Mouse (Mus musculus) MEL (cell line): ENCODE measurements around the gene Gli3. TPM values are rescaled to one million over a fixed set of nuclear protein-coding genes. Genes with fewer than 3 reads are reported as not detected.

Experiments
- DNase-seq: peaks from one replicate; pipeline ENCODE4 v3.0.0; 2011; ENCODE audit warnings: low read depth, low spot score
- H3K27ac ChIP-seq: 2 replicates; pipeline ENCODE4 v1.5.1; 2012; ENCODE audit warnings: low read depth, mild to moderate bottlenecking, control low read depth, low read length, moderate library complexity; ENCODE audit not compliant: control insufficient read depth
- H3K27me3 ChIP-seq, 2 experiments: fragments of 150-350 bp in 1 of 2; sonication (generic) in 1 of 2; 2 replicates each; pipeline ENCODE4 v1.6.1; 2012; ENCODE audit warnings: low read length in 2 of 2, mild to moderate bottlenecking in 2 of 2, improper control_type of control experiment in 1 of 2, moderate library complexity in 1 of 2; ENCODE audit not compliant: insufficient read depth in 2 of 2, control insufficient read depth in 1 of 2
- H3K36me3 ChIP-seq, 2 experiments: 2 replicates each; pipeline ENCODE4 v1.6.1; 2012 to 2014; ENCODE audit warnings: low read length in 2 of 2, improper control_type of control experiment in 1 of 2, inconsistent platforms in 1 of 2, mild to moderate bottlenecking in 1 of 2; ENCODE audit not compliant: insufficient read depth in 2 of 2, control insufficient read depth in 1 of 2
- H3K4me1 ChIP-seq, 2 experiments: fragments of 150-350 bp in 1 of 2; sonication (generic) in 1 of 2; 2 replicates each; pipeline ENCODE4 v1.6.1; 2012; ENCODE audit warnings: low read length in 2 of 2, improper control_type of control experiment in 1 of 2, mild to moderate bottlenecking in 1 of 2; ENCODE audit not compliant: insufficient read depth in 2 of 2, control insufficient read depth in 1 of 2
- H3K4me3 ChIP-seq, 2 experiments: fragments of 150-350 bp in 1 of 2; sonication (generic) in 1 of 2; 2 replicates each; pipeline ENCODE4 v1.5.1; 2012; ENCODE audit warnings: low read depth in 2 of 2, low read length in 2 of 2, mild to moderate bottlenecking in 2 of 2, moderate library complexity in 2 of 2, control low read depth in 1 of 2, improper control_type of control experiment in 1 of 2; ENCODE audit not compliant: control insufficient read depth in 1 of 2, insufficient read depth in 1 of 2
- H3K79me2 ChIP-seq: 2 replicates; pipeline ENCODE4 v1.6.1; 2012; ENCODE audit warnings: mild to moderate bottlenecking, low read length, moderate library complexity; ENCODE audit not compliant: control insufficient read depth, poor library complexity, insufficient read depth
- H3K9ac ChIP-seq: 2 replicates; pipeline ENCODE4 v1.6.1; 2012; ENCODE audit warnings: low read depth, mild to moderate bottlenecking, control low read depth, low read length, moderate library complexity; ENCODE audit not compliant: control insufficient read depth, poor library complexity, severe bottlenecking
- H3K9me3 ChIP-seq: fragments of 150-350 bp; sonication (generic); replicated peaks from 2 replicates; pipeline ENCODE4 v1.6.1; 2012; ENCODE audit warnings: mild to moderate bottlenecking, low read length, improper control_type of control experiment, moderate library complexity; ENCODE audit not compliant: insufficient read depth
- CHD2 ChIP-seq: IDR thresholded peaks from 2 replicates; pipeline ENCODE4 v1.6.1; 2011; ENCODE audit warnings: low read length, improper control_type of control experiment
- CTCF ChIP-seq, 3 experiments: IDR thresholded peaks in 2 of 3; conservative IDR thresholded peaks in 1 of 3; 2 replicates each; pipeline ENCODE4 v1.5.1; 2011 to 2012; ENCODE audit warnings: low read length in 3 of 3, low read depth in 2 of 3, mild to moderate bottlenecking in 2 of 3, improper control_type of control experiment in 1 of 3, inconsistent platforms in 1 of 3, mixed read lengths in 1 of 3, moderate library complexity in 1 of 3; ENCODE audit not compliant: control insufficient read depth in 1 of 3, insufficient read depth in 1 of 3, poor library complexity in 1 of 3, severe bottlenecking in 1 of 3
- E2F4 ChIP-seq: IDR thresholded peaks from 2 replicates; pipeline ENCODE4 v1.6.1; 2011; ENCODE audit warnings: low read depth, low read length, improper control_type of control experiment, borderline replicate concordance
- ETS1 ChIP-seq: IDR thresholded peaks from 2 replicates; pipeline ENCODE4 v1.6.1; 2012; ENCODE audit warnings: low read depth, mild to moderate bottlenecking, inconsistent platforms, low read length, improper control_type of control experiment, moderate library complexity
- GABPA ChIP-seq: IDR thresholded peaks from 2 replicates; pipeline ENCODE4 v1.6.1; 2012; ENCODE audit warnings: low read depth, mild to moderate bottlenecking, inconsistent platforms, low read length, improper control_type of control experiment, moderate library complexity
- GATA1 ChIP-seq: IDR thresholded peaks from 2 replicates; pipeline ENCODE4 v1.6.1; 2011; ENCODE audit warnings: low read depth, low read length, improper control_type of control experiment
- JUND ChIP-seq: IDR thresholded peaks from 2 replicates; pipeline ENCODE4 v1.6.1; 2011; ENCODE audit warnings: low read depth, mild to moderate bottlenecking, improper control_type of control experiment, low read length
- MAFK ChIP-seq: IDR thresholded peaks from 2 replicates; pipeline ENCODE4 v1.6.1; 2011; ENCODE audit warnings: low read depth, mild to moderate bottlenecking, low read length, improper control_type of control experiment, borderline replicate concordance
- MAZ ChIP-seq: IDR thresholded peaks from 2 replicates; pipeline ENCODE4 v1.6.1; 2012; ENCODE audit warnings: low read depth, mild to moderate bottlenecking, inconsistent platforms, low read length, improper control_type of control experiment
- MEF2A ChIP-seq: IDR thresholded peaks from 2 replicates; pipeline ENCODE4 v1.6.1; 2014; ENCODE audit warnings: low read depth, mild to moderate bottlenecking, inconsistent platforms, low read length, improper control_type of control experiment; ENCODE audit not compliant: poor library complexity, insufficient replicate concordance, severe bottlenecking; ENCODE audit errors: extremely low read depth
- NELFE ChIP-seq: IDR thresholded peaks from 2 replicates; pipeline ENCODE4 v1.6.1; 2011; ENCODE audit warnings: low read depth, low read length, improper control_type of control experiment
- NRF1 ChIP-seq: IDR thresholded peaks from 2 replicates; pipeline ENCODE4 v1.6.1; 2014; ENCODE audit warnings: low read depth, mild to moderate bottlenecking, inconsistent platforms, low read length, improper control_type of control experiment, moderate library complexity; ENCODE audit not compliant: poor library complexity, insufficient read depth, severe bottlenecking
- POLR2AphosphoS2 ChIP-seq: IDR thresholded peaks from 2 replicates; pipeline ENCODE4 v1.6.1; 2011; ENCODE audit warnings: low read length, improper control_type of control experiment
- RCOR1 ChIP-seq: IDR thresholded peaks from 2 replicates; pipeline ENCODE4 v1.6.1; 2012; ENCODE audit warnings: low read depth, mild to moderate bottlenecking, inconsistent platforms, low read length, improper control_type of control experiment
- TBP ChIP-seq: IDR thresholded peaks from 2 replicates; pipeline ENCODE4 v1.8.0; 2011; ENCODE audit warnings: low read depth, low read length, improper control_type of control experiment
- UBTF ChIP-seq: IDR thresholded peaks from 2 replicates; pipeline ENCODE4 v1.6.1; 2012; ENCODE audit warnings: low read depth, mild to moderate bottlenecking, inconsistent platforms, low read length, improper control_type of control experiment, moderate library complexity, borderline replicate concordance; ENCODE audit not compliant: insufficient read depth
- USF1 ChIP-seq: IDR thresholded peaks from 2 replicates; pipeline ENCODE4 v1.6.1; 2014; ENCODE audit warnings: low read depth, mild to moderate bottlenecking, inconsistent platforms, low read length, improper control_type of control experiment, moderate library complexity
- ZC3H11A ChIP-seq: IDR thresholded peaks from 2 replicates; pipeline ENCODE4 v1.6.1; 2012; ENCODE audit warnings: low read depth, mild to moderate bottlenecking, inconsistent platforms, low read length, improper control_type of control experiment
- ZMIZ1 ChIP-seq: IDR thresholded peaks from 2 replicates; pipeline ENCODE4 v1.6.1; 2012; ENCODE audit warnings: low read depth, mild to moderate bottlenecking, inconsistent platforms, low read length, improper control_type of control experiment, moderate library complexity
- polyA plus RNA-seq, 2 experiments: library from polyadenylated mRNA; stranded (reverse) in 1 of 2; unstranded in 1 of 2; fragments of >175 nt in 1 of 2; fragments of >200 nt in 1 of 2; gene quantifications; 2 replicates each; pipeline versions ENCODE4 v1.2.1 to v1.2.4; 2012; ENCODE audit warnings: low replicate concordance in 2 of 2, low read depth in 1 of 2; ENCODE audit not compliant: insufficient read length in 2 of 2, insufficient read depth in 1 of 2, missing spikeins in 1 of 2
- total RNA-seq: library from RNA; depleted of rRNA; stranded (reverse); fragments of 300-350 nt; gene quantifications from 2 replicates; pipeline ENCODE4 v1.2.3, GENCODE M21; 2012

Gene Gli3
- total and polyA plus RNA-seq, 3 experiments = not detected

GRCm38 (mm10) chr13:15442002-15442401 lies 21.0 kb upstream of the Gli3 start:
- TF ChIP-seq UBTF (no peak), MAZ (no peak), ZMIZ1 (no peak), E2F4 (no peak), CTCF (IDR thresholded peaks at IDR 0.05 in 2 of 3, conservative IDR thresholded peaks at IDR 0.05 in 1 of 3; ENCODE audit: control insufficient read depth in 1 of 3, insufficient read depth in 1 of 3, low read depth in 2 of 3, low read length in 3 of 3, poor library complexity in 1 of 3, severe bottlenecking in 1 of 3) (no peak), POLR2AphosphoS2 (no peak), USF1 (no peak), GABPA (no peak)
- H3K9ac ChIP-seq = no peak overlapping the region
- H3K27ac ChIP-seq = no peak overlapping the region
- H3K4me1 ChIP-seq = no peaks in the 10 kb centered on the region
- no peaks in the 10 kb centered on the region for H3K36me3 ChIP-seq
- no peak overlapping the region for H3K4me3 ChIP-seq
- H3K79me2 ChIP-seq = no peaks in the 10 kb centered on the region
- H3K27me3 ChIP-seq = no peaks in the 10 kb centered on the region
- H3K9me3 ChIP-seq = no peaks in the 10 kb centered on the region
- no peak for DNase-seq

GRCm38 (mm10) chr13:15444312-15444711 lies 18.7 kb upstream of the Gli3 start:
- DNase-seq = no peak

GRCm38 (mm10) chr13:15445591-15445990 lies 17.4 kb upstream of the Gli3 start:
- H3K4me3 ChIP-seq = no peak overlapping the region
- no peak for TF ChIP-seq NELFE
- no peak for TF ChIP-seq RCOR1
- TF ChIP-seq MAFK = no peak
- TF ChIP-seq, all 39 proteins: peak for 0
- no peak for DNase-seq

More at GRCm38 (mm10) chr13:15444312-15444711, 18.7 kb upstream of the Gli3 start:
- no peaks in the 10 kb centered on the region for H3K4me1 ChIP-seq
- no peak overlapping the region for H3K9ac ChIP-seq
- H3K36me3 ChIP-seq = no peaks in the 10 kb centered on the region
- no peak overlapping the region for H3K4me3 ChIP-seq
- no peaks in the 10 kb centered on the region for H3K79me2 ChIP-seq
- TF ChIP-seq ETS1 (no peak), CHD2 (no peak), GABPA (no peak), MAZ (no peak), NRF1 (no peak), JUND (no peak), ZC3H11A (no peak), GATA1 (no peak), MAFK (no peak), TBP (no peak), CTCF (IDR thresholded peaks at IDR 0.05 in 2 of 3, conservative IDR thresholded peaks at IDR 0.05 in 1 of 3; ENCODE audit: control insufficient read depth in 1 of 3, insufficient read depth in 1 of 3, low read depth in 2 of 3, low read length in 3 of 3, poor library complexity in 1 of 3, severe bottlenecking in 1 of 3) (no peak), MEF2A (no peak), UBTF (no peak)
- no peaks in the 10 kb centered on the region for H3K27me3 ChIP-seq
- H3K27ac ChIP-seq = no peak overlapping the region
- H3K9me3 ChIP-seq = no peaks in the 10 kb centered on the region

More at GRCm38 (mm10) chr13:15445591-15445990, 17.4 kb upstream of the Gli3 start:
- Histone ChIP-seq H3K4me1 (no peaks in the 10 kb centered on the region), H3K9ac (no peak overlapping the region), H3K27ac (no peak overlapping the region), H3K27me3 (no peaks in the 10 kb centered on the region), H3K79me2 (no peaks in the 10 kb centered on the region), H3K9me3 (no peaks in the 10 kb centered on the region), H3K36me3 (no peaks in the 10 kb centered on the region)
